In genomic region chr1:59483521-59484245, GRCm38 (mm10) we compare ENCODE assay signal across 7 mouse cellular contexts. TPM values are rescaled to one million over a fixed set of nuclear protein-coding genes. Genes with fewer than 3 reads are reported as not detected.
DNase-seq lines count a peak whose midpoint lies in the region; ATAC-seq and TF ChIP-seq lines count a peak whose summit lies in the region.

No protein-coding gene starts in this region.

- peak; percentile 82 for DNase-seq in adrenal gland, adult 2 months
- peak; percentile 93 for DNase-seq in embryo, embryonic 10 days (ENCODE audit: low spot score)
- peak; percentile 70 for DNase-seq in kidney, adult 2 months
- DNase-seq in liver: peak; percentile 73
- peak; percentile 37 for DNase-seq in splenic B cell, adult 2 months (ENCODE audit: low read depth, low spot score)

- WGBS in kidney, adult 2 months: 13% methylated on average over 46 of the region's 46 CpGs
- under 1% methylated on average over 46 of the region's 46 CpGs for WGBS in midbrain, embryonic 16.5 days

- peak overlapping the region; percentile 96 for H3K4me2 ChIP-seq in midbrain, embryonic 16.5 days (ENCODE audit: low read length)

- no peaks in the 10 kb centered on the region for H3K36me3 ChIP-seq in kidney, adult 2 months (ENCODE audit: control insufficient read depth, insufficient read depth, low read length)
- no peaks in the 10 kb centered on the region for H3K36me3 ChIP-seq in midbrain, embryonic 16.5 days (ENCODE audit: control insufficient read depth, insufficient read depth, low read length)
- H3K36me3 ChIP-seq in splenic B cell, adult 2 months (ENCODE audit: control insufficient read depth, insufficient read depth, low read length, poor library complexity, severe bottlenecking): no peaks in the 10 kb centered on the region

- no peak for TF ChIP-seq POLR2A in kidney, adult 2 months (IDR thresholded peaks at IDR 0.05; ENCODE audit: low read depth, low read length)

- peaks cover 11% of the 10 kb centered on the region for H3K4me1 ChIP-seq in kidney, adult 2 months (ENCODE audit: control insufficient read depth, insufficient read depth, low read length)
- H3K4me1 ChIP-seq in midbrain, embryonic 16.5 days (ENCODE audit: control insufficient read depth, insufficient read depth, low read length): peaks cover 30% of the 10 kb centered on the region

- no peaks in the 10 kb centered on the region for H3K9me3 ChIP-seq in midbrain, embryonic 16.5 days (replicated peaks; ENCODE audit: control insufficient read depth, low read length, poor library complexity, severe bottlenecking)

- peak; percentile 7; the same call in 1 of the 2 replicates for ATAC-seq in granulocyte monocyte progenitor cell, adult 5-6 weeks (replicated peaks; ENCODE audit: poor library complexity, severe bottlenecking)
- peak; percentile 69 for ATAC-seq in midbrain, embryonic 16.5 days

- H3K27me3 ChIP-seq in kidney, adult 2 months (replicated peaks; ENCODE audit: control insufficient read depth, insufficient read depth, low read length): no peaks in the 10 kb centered on the region
- H3K27me3 ChIP-seq in midbrain, embryonic 16.5 days (ENCODE audit: control insufficient read depth, insufficient read depth, low read depth, low read length): peaks cover 3% of the 10 kb centered on the region
- H3K27me3 ChIP-seq in splenic B cell, adult 2 months (ENCODE audit: control insufficient read depth, insufficient read depth, low read length, poor library complexity, severe bottlenecking): no peaks in the 10 kb centered on the region

- peak overlapping the region; percentile 60 for H3K9ac ChIP-seq in midbrain, embryonic 16.5 days (ENCODE audit: low read depth, low read length)

- peak overlapping the region; percentile 58 for H3K4me3 ChIP-seq in kidney, adult 2 months (ENCODE audit: insufficient read depth, low read depth, low read length)
- H3K4me3 ChIP-seq in midbrain, embryonic 16.5 days (ENCODE audit: low read depth, low read length): peak overlapping the region; percentile 52

- TF ChIP-seq CTCF in kidney, adult 2 months (conservative IDR thresholded peaks at IDR 0.05; ENCODE audit: insufficient read depth, insufficient read length, low read depth, low read length): peak; percentile 77

- H3K27ac ChIP-seq in kidney, adult 2 months (ENCODE audit: insufficient read depth, low read depth, low read length): no peak overlapping the region
- no peak overlapping the region; the same call in 1 of the 2 replicates for H3K27ac ChIP-seq in midbrain, embryonic 16.5 days (ENCODE audit: low read length)

RNA-seq across cellular contexts. Expression of gene Fzd7, which starts 1.5 kb away (rescaled TPM):
- total RNA-seq in adrenal gland, adult 2 months (2021): 10 to 100 TPM in 1 of 2 experiments, 1 to 10 TPM in 1; 9.9 to 16.7 TPM
- polyA plus RNA-seq in adrenal gland, adult 2 months (2012; rRNA removed): 20.1 and 22.0 TPM in 2 replicates
- 4.3 and 4.9 TPM in 2 replicates for total RNA-seq in granulocyte monocyte progenitor cell, adult 5-6 weeks (2014; fragmentation: Nextera tagmentation)
- total RNA-seq in granulocyte monocyte progenitor cell, adult 5-6 weeks (2017): 2.8 and 4.6 TPM in 2 replicates
- 8.6 and 12.6 TPM in 2 replicates for polyA plus RNA-seq in kidney, adult 2 months (2012; rRNA removed)
- polyA plus RNA-seq in midbrain, embryonic 16.5 days (2015; fragmentation: Nextera tagmentation; extraction: Ambion mirVana): 2.6 and 3.2 TPM in 2 replicates

RNA-seq across cellular contexts. Expression of gene Gm973, which starts 32.4 kb away (rescaled TPM):
- 10 to 100 TPM in 1 of 2 experiments, 1 to 10 TPM in 1; 1.4 to 40.9 TPM for total RNA-seq in adrenal gland, adult 2 months (2021)
- polyA plus RNA-seq in adrenal gland, adult 2 months (2012; rRNA removed): 0.46 and 0.83 TPM in 2 replicates
- 0.41 and 2.8 TPM in 2 replicates for total RNA-seq in granulocyte monocyte progenitor cell, adult 5-6 weeks (2014; fragmentation: Nextera tagmentation)
- total RNA-seq in granulocyte monocyte progenitor cell, adult 5-6 weeks (2017): not detected in 2 replicates
- 0.22 and 0.46 TPM in 2 replicates for polyA plus RNA-seq in kidney, adult 2 months (2012; rRNA removed)
- polyA plus RNA-seq in midbrain, embryonic 16.5 days (2015; fragmentation: Nextera tagmentation; extraction: Ambion mirVana): 11.8 and 14.1 TPM in 2 replicates

Comparison
In these comparisons a context has a peak if more than half of its experiments do, and no peak if none do; other contexts are left out.
1. DNase-seq: peak in every context shown above with its lines; median percentile 93 in embryo, embryonic 10 days; 82 in adrenal gland, adult 2 months; 73 in liver; 70 in kidney, adult 2 months; 37 in splenic B cell, adult 2 months.